Mouse (Mus musculus) stomach, postnatal 0 days (tissue): ENCODE data around the gene Gtf3c1.

Experiments
- CTCF ChIP-seq: IDR thresholded peaks from 2 replicates; pipeline ENCODE4 v1.5.1; 2016; ENCODE audit warnings: antibody characterized with exemption, low read depth, mild to moderate bottlenecking, moderate library complexity
- EP300 ChIP-seq: optimal IDR thresholded peaks from 2 replicates; pipeline ENCODE3; 2016; ENCODE audit warnings: antibody characterized with exemption

- TF ChIP-seq EP300 (no peak), CTCF (no peak)
These were observed 113.7 kb downstream of the Gtf3c1 start for GRCm38 (mm10) chr7:125593831-125594230.
